Mouse (Mus musculus) megakaryocyte-erythroid progenitor cell, adult 5-6 weeks (primary cell): Measurements from ENCODE around the gene Efnb1. TPM values are rescaled to one million over a fixed set of nuclear protein-coding genes. Genes with fewer than 3 reads are reported as not detected.

ENCODE experiments used
- ATAC-seq: replicated peaks from 2 replicates; pipeline ENCODE4 v1.8.0; 2016; ENCODE audit warnings: mild to moderate bottlenecking, inconsistent platforms; ENCODE audit not compliant: severe bottlenecking, poor library complexity, low FRiP score, low TSS enrichment
- total RNA-seq, 2 experiments: library from RNA; stranded (forward) in 1 of 2; stranded (reverse) in 1 of 2; fragments of 200-1000, 215-1000 nt in 1 of 2; fragments of >200 nt in 1 of 2; fragmentation: Nextera tagmentation in 1 of 2; gene quantifications; 2 replicates each; pipeline ENCODE4 v1.2.3; 2014 to 2017

The Efnb1 gene
- total RNA-seq (2014; fragmentation: Nextera tagmentation) (3.6 and 5.1 TPM in 2 replicates), total RNA-seq (2017) (2.7 and 8.4 TPM in 2 replicates)

DNA sequence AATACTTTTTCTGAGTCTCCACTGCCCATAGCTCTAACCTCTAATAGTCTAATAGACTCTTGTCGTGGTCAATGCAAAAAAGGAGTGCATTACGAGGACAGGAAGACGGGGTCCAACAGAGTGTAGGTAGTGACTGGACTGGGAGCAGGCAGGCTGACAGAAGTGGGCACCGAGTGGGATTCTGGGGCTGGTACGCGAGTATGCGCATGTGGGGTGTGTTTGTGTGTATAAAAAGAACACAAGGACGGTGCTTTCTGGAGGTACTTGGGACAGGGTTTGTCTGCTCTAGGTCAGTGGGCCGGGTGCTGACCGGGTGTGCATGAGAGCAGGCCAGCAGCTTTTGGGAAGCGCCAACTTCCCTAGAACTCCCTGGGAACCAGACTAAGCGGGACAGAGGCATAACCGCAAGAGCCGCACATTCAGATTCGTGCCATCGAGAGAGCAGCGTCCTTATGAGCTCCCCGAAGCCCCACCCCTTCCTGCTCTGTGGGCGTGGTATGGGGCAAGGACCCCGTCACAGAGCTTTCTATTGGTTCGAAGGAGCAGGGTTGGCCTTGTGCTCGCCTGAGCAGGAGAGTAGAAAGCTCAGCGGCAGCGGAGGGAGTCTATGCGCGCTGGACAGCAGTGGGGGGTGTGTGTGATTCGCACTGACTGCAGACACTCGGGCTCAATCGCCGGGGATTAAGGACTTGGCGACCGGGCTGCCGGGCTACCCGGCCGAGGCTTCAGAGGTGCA is at the start of gene Efnb1:
Efnb1 (plus strand) TSS at position 608 of the 736 bp plus-strand sequence.
- peak; percentile 94 for ATAC-seq

DNA sequence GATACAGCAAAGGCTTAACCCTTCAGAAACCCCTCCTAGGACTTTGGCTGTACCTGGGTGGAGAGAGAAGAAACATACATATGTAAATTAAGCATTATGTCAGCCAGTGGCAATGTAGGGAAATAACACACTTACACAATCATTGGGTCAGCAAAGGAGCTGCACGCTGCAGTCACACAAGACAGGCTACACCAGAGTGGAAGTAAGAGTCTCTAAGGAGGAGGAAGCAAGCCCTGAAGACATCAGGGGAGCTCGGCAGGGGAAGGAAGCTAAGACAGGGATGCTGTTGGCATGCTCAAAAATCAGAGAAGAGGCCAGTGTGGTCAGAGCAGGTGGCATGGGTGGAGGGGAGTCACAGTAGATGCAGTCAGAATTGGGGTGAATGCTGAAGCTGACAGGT is 43.2 kb upstream of the Efnb1 start:
- ATAC-seq, result no peak

DNA sequence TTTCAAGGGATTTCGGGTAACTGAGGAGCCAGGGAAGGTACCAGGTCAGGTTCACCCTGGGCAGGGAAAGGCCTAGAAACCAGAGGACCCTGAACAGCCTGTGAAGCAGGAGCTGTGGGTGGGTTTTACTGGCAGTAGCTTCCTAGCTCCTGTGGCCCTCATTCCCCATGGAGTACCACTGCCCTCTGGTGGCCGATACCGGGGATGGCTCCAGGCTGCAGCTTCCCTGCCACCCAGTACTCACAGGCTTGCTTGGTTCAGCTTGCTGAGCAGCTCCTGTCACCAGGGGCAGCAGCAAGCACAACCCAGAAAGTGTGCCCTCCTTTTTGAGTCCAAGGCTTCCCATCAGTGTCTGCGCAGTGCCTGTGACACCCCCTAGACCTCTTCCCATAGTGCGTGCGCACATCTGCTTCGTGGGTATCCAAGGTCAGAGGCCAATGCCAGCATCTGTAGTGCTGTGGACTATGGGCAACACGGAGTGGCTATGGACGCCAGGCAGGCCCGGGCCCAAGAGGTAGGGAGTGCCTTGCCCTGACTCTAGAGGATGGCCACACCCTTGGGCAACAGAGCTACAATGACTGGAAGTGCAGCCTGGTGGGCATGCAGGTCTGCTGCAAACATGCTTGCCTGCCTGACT is 24.7 kb upstream of the Efnb1 start:
- ATAC-seq, result peak; percentile 96

DNA sequence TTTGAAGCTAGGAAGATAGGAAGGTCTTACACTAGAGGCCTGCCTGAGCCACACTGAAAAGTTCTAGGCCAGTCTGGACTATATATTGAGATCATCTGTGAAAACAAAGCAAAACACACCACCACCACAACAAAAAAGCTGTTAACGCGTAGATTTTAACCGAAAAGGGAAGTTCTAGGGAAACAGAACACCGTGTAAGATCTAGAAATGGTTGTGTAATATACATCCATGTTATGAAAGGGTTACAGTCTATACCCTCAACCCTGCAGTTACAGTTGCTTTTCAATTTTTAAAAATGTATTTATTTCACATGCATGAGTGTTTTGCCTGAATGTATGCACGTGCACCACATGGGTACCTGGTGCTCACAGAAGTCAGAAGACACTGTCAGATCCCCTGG is 16.4 kb upstream of the Efnb1 start:
- ATAC-seq, result no peak

DNA sequence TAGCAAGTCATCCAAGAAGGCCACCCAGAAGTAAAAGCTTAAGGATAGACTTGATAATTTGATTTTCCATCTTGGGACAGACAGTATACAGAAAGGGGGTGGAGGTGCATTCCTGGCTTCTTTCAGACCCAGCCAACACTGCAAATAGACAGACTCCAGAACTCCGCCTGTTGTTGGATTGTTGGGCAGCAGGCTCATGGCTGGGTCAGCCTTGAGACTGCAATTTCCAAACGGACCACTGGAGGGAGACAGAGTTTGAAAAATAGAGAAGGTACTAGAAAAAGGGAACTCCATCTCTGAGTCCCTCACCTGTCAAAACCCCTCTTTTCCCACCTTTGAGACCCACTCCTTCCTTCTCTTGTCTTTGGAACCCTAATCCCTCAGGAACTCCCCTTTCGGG is 5.9 kb upstream of the Efnb1 start:
- ATAC-seq, result 0 out of 2 replicates have a peak, but pooled peaks have one; percentile 60

DNA sequence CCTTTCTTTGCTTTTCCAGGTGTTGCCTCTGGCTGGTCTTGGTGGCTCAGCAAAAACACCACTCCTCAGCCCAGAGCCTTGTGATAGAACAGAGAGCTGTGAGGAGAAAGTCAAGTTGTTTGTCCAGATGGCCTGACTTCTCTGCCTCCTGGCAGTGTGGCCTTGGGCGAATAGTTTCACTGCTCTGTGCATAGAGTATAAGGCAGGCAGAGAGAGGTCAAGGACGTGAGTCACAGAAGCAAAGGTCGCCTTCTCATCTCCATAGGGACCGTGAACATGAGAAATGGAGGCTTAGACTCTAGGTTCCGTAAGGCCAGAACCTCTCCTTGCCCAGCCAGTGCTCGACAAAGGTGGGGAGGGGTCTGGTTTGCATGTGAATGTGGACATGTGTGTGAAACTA is 3.4 kb upstream of the Efnb1 start:
- ATAC-seq, result no peak

DNA sequence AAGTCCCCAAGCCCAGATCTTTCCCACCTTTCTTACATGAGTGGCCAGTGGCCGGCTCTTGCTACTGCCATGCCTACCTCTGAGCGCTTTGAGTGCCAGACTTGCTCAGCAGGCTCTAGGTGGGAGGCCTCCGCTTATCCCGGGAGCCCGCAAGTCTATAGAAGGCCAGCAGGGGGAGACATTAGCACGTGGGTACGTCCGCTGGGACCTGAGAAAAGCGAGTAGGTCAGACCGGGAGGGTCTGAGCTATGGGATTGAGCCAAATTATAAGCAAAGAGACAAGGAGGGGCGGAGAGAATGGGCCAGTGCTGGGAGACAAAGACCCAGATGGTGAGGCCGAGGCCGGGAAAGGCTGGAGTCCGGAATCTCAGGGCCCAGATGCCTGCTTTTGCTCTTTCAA is 1.0 kb upstream of the Efnb1 start:
- ATAC-seq, result peak; percentile 61

DNA sequence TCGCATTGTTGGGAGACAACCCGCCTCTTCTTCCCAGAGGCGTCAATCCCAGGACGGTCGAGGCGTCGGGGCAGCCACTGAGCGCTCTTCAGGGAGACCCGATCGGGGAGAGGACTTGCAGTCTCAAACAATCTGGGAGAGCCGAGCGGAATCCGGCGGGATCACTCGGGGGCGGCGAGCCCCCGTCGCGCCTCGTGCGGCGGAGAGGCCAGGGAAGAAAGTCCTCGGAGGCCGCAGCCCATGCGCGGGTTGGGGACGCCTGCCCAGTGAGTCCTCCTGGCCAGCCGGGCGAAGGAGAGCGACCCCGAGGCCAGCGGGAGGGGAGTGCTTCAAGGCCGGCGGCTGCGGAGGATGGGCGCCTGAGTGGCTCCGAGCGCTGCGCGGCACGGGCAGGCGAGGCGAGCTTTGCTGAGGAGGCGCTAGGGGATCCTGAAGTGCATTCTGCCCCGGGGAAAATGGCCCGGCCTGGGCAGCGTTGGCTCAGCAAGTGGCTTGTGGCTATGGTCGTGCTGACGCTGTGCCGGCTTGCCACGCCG is 569 bp downstream of the Efnb1 start:
- no peak for ATAC-seq

DNA sequence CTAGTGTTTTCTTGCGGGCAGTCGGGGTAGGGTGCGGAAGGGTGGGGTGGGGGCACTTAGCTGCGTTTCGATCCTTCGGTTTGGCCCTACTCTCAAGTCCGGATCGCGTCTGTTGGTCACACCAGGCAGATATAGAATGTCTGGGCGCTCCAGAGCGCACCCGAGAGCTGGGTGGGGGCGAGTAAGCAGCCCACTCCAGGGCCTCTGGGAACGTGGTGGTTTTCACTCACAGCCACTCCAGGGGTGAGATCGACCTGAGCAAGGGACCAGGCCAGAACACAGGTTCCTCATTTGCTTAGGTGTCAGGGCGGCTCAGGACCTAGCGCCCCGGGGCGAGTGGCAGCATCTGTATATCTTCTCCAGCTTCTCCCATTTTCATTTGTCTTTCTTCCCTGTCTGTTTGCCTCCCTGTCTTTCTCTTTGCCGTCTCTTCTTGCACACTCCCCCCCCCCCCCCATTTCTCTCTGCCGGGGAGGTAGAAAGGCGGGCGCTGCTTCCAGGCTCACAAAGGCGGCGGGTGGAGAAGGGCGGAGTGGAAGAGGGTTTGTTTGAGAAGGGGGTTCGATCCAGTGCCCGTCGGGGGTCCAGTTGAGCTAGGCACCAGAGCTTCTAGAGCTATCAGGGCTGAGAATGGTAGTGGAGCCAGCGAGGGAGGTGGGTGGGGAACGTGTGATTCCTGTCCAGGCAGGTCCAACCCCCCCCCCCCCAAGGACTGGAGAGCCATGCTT is 1.4 kb downstream of the Efnb1 start:
- ATAC-seq, result no peak

DNA sequence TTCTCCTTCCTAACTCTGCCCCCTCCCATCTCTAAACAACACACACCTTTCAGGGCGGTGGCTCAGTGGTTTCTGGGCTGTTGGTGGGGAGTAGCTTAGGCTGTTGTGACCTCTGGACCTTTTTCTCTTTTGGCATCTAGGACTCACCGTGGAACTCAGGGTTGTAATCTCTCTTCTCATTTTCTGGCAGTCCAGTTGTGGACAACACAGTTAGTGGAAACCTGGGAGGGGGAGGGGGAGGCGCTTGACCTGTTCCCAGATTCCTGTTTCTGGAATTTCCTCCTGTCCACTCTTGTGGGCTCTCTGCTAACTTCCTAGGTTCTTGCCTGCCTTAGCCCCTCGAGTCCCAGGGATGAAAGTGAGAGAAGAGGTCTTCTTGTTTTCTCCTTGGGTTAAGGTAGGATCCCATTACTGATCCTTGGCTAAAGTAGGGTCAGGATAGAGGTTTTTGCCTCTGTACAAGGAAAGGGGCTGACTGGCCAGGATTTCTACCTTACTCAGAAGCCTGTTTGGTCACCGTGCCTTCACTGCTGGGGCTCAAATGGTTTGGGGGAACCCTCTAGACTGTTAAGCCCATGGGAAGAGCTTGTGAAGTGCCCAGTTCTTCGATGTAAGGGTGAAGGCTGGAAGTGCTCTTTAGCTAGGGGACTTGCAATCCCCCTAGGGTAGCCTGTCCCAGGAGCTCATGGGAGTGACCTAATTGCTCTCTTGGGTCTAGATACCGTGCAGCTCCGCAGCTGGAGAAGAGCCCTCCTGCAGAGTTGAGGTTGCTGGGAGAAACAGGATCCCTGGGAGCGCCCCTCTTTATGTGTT is 2.2 kb downstream of the Efnb1 start:
- ATAC-seq, result no peak

DNA sequence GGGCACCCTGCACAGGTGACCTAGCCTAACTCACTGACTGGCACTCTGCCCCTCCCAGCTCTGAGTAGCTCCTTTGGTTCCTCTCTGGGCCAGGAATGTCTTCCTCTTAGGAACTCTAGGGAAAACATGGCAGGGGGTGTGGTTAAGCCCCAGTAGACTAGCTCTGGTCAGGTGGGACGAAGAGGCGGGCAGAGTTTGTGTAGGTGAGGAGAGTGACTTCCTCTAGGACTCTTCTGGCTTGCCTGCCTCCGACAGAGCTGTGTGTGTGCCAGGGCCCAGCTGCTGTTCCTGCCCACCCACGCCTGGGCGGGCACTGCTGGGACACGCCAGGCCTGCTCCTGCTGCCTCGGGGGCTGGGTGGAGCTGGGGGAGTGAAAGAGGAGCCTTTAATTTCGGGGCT is 5.1 kb downstream of the Efnb1 start:
- ATAC-seq, result no peak

DNA sequence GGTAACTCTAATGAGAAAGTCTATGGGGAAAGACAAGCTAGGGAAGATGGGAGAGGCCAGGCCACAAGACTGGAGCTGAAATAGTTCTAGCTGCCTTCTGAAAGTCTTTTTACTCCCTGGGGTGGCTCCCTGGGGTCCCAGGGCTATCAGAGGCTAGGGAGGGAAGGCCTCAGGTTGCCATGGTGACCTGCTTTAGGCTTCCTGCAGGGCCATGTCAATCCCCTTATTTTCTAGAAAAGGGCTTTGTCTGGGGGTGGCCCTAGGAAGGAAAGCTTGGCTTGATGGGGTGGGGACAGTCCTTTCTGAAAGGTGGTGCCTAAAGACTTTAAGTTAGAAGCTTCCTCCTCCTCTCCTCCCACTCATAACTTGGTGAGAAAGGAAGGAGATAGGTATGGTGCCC is 6.0 kb downstream of the Efnb1 start:
- ATAC-seq, result no peak

DNA sequence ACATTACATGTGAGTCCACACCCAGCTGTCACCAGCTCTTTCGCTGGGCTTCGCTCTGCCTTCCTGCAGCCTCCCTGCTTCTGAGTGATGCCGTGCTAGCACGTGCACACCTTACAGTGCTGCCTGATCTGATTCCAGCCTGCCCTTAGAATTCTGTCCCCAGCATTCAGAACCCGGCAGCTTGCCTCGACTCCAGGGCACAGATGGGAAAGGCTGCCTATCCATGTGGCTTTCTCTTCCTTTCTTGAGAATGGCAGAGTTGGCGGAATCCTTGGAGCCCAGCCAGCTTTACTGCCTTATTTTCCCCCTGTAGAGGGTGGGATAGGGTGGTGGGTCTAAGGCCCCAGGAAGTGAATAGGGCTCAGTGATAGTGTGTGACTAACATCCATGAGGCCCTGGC is 9.6 kb downstream of the Efnb1 start:
- ATAC-seq, result no peak

DNA sequence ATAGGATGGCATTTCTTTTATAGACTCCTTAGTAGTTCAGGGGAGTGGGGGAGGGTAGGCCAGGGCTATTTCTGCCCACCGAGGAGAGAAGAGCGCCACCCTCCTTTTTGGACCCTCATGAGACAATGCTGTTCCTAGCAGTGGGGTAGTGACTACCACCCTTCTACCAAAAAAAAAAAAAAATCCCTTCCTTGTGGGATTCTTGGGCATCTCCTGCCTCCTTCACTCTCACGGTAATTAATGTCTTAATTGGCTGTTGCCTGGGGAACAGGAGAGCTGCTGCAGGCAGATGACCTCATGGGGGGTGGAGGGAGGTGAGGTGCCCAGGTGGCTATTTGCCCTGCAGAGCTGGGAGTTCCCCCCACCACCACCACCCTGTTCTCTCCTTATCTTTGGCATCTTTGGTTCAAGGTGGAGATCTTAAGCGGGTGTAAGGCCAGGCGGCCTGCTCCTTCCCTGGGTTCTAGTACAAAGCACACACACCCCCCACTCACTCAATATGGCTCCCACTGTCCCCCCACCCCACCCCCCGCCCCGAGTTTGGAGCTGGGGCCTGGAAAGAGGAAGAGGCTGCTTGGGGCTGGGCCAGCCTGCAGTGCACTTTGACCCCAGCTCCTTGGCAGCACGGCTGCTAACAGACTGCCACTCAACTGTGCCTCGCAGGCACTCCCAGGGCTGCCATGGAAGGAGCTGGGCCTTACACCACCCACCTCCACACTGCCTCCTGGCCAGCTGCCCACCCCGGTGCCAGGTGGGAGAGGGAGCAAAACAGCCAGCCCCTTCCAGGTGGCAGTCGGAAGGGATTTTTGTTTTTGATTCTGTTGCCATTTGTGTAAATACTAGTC is 12.4 kb downstream of the Efnb1 start:
- ATAC-seq, result no peak

DNA sequence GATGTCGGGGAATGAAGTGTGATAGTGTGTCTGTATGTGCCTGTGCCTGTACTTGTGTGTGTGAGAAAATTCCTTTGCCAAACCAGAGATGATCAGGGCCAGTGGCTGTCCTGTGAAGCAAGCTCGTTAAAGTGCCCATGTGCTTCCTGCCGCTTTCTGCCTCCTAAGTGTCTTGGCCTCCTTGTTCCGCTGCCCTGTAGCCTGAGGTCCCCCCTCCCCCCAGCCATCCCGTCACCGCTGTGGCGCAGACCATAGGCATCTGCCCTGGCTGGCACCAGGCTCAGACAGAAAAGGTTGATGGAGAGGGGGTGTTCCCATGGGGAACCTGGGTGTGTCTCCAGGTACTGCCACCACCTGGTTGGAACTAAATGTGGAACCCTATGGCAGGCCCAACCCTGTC is 13.1 kb downstream of the Efnb1 start:
- no peak for ATAC-seq

DNA sequence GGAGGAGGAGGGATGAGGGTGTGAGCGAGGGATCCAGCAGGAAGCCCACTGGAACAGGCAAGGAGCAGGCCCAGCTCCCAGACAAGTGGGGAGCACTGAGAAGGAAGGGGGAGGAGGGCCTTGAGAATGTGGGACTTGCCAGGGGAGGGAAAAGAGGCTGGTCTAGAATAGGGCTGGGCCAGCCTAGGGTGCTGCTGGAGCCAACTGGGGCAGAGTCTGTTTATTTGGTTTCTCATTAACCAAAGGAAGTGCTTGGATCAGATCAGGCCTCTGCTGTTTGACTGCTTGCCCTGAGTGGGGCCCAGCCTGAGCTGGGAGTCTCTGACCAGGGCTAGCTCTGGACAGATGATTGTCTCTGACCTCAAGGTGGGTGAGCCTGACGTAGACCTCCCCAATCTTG is 14.0 kb downstream of the Efnb1 start:
- no peak for ATAC-seq

DNA sequence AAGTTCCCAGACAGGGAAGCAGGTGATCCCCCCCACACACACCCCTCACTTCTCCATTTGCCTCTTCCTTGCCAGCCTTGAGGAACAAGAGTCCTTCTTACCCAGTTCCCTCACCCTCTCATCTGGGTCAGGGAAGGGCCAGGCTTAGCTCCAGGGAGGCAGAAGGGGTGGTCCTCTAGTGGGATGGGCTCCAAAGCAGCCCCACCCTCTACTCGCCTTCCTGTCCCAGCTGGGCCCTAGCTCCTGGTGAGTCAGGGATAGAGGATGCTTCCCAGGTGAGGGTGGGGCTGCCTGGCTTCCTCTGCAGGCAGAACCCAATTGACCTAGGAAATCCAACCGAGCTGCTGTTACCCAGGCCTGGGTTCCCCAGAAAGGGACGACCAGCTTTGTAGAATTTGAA is 14.8 kb downstream of the Efnb1 start:
- no peak for ATAC-seq

DNA sequence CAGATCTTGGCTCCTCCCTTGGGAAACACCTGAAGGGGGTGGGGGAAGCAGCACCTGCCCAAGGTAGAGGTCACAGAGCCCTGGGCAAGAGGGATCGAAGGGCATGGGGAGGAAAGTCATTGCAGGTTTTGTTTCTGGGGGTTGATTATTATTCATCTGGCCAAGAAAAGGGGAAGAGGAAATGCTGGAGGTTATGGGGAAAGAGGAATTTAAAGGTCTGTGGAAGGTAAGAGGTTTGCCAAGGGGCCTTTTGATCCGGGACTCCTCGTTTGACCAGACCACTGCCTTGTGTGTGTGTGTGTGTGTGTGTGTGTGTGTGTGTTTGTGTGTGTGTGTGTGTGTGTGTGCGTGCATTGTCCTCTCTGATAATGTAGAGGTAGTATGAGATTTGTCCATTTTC is 15.5 kb downstream of the Efnb1 start:
- no peak for ATAC-seq

DNA sequence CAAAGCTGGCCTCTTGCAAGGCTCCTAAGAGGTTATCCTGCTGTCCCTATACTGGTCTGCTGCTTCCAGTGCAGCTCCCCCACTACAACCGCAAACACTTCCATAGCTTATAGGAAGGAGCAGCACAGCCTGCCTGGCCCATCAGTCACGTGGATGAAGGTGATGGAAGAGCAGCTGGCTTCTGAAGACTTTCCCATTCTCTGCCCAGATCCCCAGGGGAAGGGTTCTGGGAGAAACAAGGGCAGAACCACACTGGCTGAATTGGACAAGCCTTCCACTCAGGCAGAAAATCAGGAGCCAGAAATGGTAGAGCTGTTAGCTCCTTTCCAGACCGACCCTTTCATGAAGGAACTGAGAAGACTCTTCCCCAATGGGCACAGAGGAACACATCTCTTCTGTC is 16.2 kb downstream of the Efnb1 start:
- ATAC-seq, result no peak
